Mouse (Mus musculus) stomach, postnatal 0 days (tissue): ENCODE results near the gene Lrg1. TPM values are rescaled to one million over a fixed set of nuclear protein-coding genes. Genes with fewer than 3 reads are reported as not detected.

ENCODE experiments used
- ATAC-seq: fragments of 200-750 bp; cut with Nextera tagmentation; 2 replicates; pipeline ENCODE4 v1.8.0; 2017; ENCODE audit not compliant: low FRiP score, low TSS enrichment
- DNase-seq: peaks from one replicate; pipeline ENCODE4 v3.0.0-alpha.2; 2016; ENCODE audit warnings: low spot score
- H3K27ac ChIP-seq: fragments of 300-500 bp; sonication (generic); replicated peaks from 2 replicates; pipeline ENCODE4 v1.5.1; 2014; ENCODE audit warnings: mild to moderate bottlenecking, control low read depth
- H3K27me3 ChIP-seq: fragments of 300-500 bp; sonication (generic); 2 replicates; pipeline ENCODE4 v1.6.1; 2014; ENCODE audit warnings: low read length; ENCODE audit not compliant: control insufficient read depth, insufficient read depth
- H3K36me3 ChIP-seq: fragments of 300-500 bp; sonication (generic); 2 replicates; pipeline ENCODE4 v1.6.1; 2014; ENCODE audit warnings: low read length, mixed read lengths; ENCODE audit not compliant: control insufficient read depth, insufficient read depth
- H3K4me1 ChIP-seq: fragments of 300-500 bp; sonication (generic); replicated peaks from 2 replicates; pipeline ENCODE4 v1.6.1; 2014; ENCODE audit warnings: antibody characterized with exemption; ENCODE audit not compliant: control insufficient read depth, insufficient read depth
- H3K4me2 ChIP-seq: fragments of 300-500 bp; sonication (generic); replicated peaks from 2 replicates; pipeline ENCODE4 v1.6.1; 2014; ENCODE audit warnings: low read depth, mild to moderate bottlenecking, control low read depth, moderate library complexity
- H3K4me3 ChIP-seq: fragments of 300-500 bp; sonication (generic); 2 replicates; pipeline ENCODE4 v1.5.1; 2014; ENCODE audit warnings: low read depth, low read length, control low read depth
- H3K9ac ChIP-seq: fragments of 300-500 bp; sonication (generic); 2 replicates; pipeline ENCODE4 v1.6.1; 2014; ENCODE audit warnings: mild to moderate bottlenecking, low read length, control low read depth, mixed read lengths
- H3K9me3 ChIP-seq: fragments of 300-500 bp; sonication (generic); 2 replicates; pipeline ENCODE4 v1.6.1; 2016; ENCODE audit warnings: low read length; ENCODE audit not compliant: control insufficient read depth
- CTCF ChIP-seq: IDR thresholded peaks from 2 replicates; pipeline ENCODE4 v1.5.1; 2016; ENCODE audit warnings: antibody characterized with exemption, low read depth, mild to moderate bottlenecking, moderate library complexity
- EP300 ChIP-seq: optimal IDR thresholded peaks from 2 replicates; pipeline ENCODE3; 2016; ENCODE audit warnings: antibody characterized with exemption
- WGBS: fragments of 180-500 bp; shearing (Covaris S2); extraction: QIAGEN DNeasy Blood & Tissue Kit; methylation state at CpG from one replicate; pipeline ENCODE4 v1.1.7; 2014; 5-methylcytosine and 5-hydroxymethylcytosine counted together
- polyA plus RNA-seq: library from polyadenylated mRNA; unstranded; fragments of >200 nt; fragmentation: Nextera tagmentation; extraction: Ambion mirVana; gene quantifications from 2 replicates; pipeline ENCODE4 v1.2.1, GENCODE M21; 2015

Gene Lrg1
- polyA plus RNA-seq, 1 experiment from 2014 or later, result 1.2 TPM

DNA sequence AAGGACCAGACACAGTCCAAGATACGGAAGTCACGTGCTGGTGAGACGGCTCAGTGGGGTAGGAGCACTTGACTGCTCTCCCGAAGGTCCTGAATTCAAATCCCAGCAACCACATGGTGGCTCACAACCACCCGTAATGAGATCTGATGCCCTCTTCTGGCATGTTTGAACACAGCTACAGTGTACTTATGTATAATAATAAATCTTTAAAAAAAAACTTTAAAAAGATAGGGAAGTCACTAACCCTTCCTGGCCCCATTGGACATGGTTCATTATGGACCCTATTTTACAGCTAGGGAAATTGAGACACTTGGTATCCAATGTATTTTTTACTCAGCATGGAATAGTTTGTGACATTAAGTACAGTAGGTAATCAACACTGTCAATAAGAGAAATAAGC, 44.3 kb downstream of the Lrg1 start:
- Histone ChIP-seq H3K4me3 (no peak overlapping the region), H3K36me3 (peaks cover 4% of the 10 kb centered on the region), H3K4me1 (peaks cover 11% of the 10 kb centered on the region), H3K27me3 (no peaks in the 10 kb centered on the region), H3K27ac (no peak overlapping the region), H3K9me3 (no peaks in the 10 kb centered on the region), H3K4me2 (no peak overlapping the region), H3K9ac (no peak overlapping the region)
- WGBS, result 92% methylated on average over 5 of the region's 5 CpGs
- DNase-seq (no peak), ATAC-seq (no peak)
- TF ChIP-seq EP300, result no peak
- 0 out of 2 replicates have a peak, but pooled peaks have one; percentile 8 for TF ChIP-seq CTCF

GRCm38 (mm10) chr17:56074827-56075208, 47.0 kb downstream of the Lrg1 start, which contains the start of gene Ubxn6:
Gene Ubxn6, minus strand, starts transcription at chr17:56075028.
- Histone ChIP-seq H3K27me3 (no peaks in the 10 kb centered on the region), H3K4me2 (peak within 1 kb of the TSS; percentile 69), H3K9ac (peak within 1 kb of the TSS; percentile 91), H3K27ac (peak within 1 kb of the TSS; percentile 99), H3K4me1 (peaks cover 8% of the 10 kb centered on the region), H3K4me3 (peak within 1 kb of the TSS; percentile 74), H3K9me3 (no peaks in the 10 kb centered on the region), H3K36me3 (peaks cover 20% of the 10 kb centered on the region)
- WGBS, result under 1% methylated on average over 35 of the region's 35 CpGs
- DNase-seq (peak; percentile 97), ATAC-seq (peak; percentile 53)
- TF ChIP-seq CTCF (peak; percentile 68), EP300 (peak; percentile 73)

DNA sequence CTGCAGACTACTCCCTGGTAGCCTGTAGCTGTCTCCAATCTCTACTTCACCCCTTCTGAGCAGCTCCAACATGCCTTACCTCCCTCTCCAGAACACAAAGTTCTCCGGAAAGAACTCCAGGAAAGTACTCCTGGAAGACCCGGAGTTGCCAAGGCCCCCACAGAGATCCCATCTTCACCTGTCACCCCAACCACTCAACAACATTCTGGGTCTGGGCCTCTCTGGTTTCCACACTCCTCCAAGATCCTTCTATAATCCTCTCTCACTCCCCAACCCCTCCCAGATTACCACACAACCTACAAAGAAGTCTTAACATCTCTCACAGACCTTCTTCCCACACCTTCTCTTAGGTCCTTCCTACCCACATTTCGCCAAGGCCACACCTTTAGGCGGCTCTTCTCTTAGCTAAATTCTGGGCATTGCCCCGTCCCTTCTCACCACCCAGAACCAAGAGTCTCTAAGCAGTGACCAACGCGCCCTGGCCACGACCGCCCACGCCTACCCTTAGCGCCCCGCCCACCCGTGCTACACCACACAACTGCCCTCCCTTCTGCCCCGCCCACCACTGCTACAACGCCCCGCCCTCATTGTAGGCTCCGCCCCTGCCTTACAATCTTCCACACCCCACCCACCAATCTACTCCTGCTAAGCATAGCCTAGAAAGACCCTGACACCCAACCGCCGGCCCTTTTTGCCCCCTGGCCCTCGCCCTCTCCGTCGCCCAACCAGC, 47.5 kb downstream of the Lrg1 start:
- H3K9me3 ChIP-seq, result no peaks in the 10 kb centered on the region
- H3K4me3 ChIP-seq, result peak overlapping the region; percentile 74
- peak overlapping the region; percentile 69 for H3K4me2 ChIP-seq
- ATAC-seq, result peak; percentile 55
- peak overlapping the region; percentile 99 for H3K27ac ChIP-seq
- peaks cover 8% of the 10 kb centered on the region for H3K4me1 ChIP-seq
- no peak for TF ChIP-seq CTCF
- no peak for TF ChIP-seq EP300
- H3K36me3 ChIP-seq, result peaks cover 26% of the 10 kb centered on the region
- 7% methylated on average over 21 of the region's 22 CpGs for WGBS
- DNase-seq, result peak; percentile 97
- H3K9ac ChIP-seq, result peak overlapping the region; percentile 91
- no peaks in the 10 kb centered on the region for H3K27me3 ChIP-seq

DNA sequence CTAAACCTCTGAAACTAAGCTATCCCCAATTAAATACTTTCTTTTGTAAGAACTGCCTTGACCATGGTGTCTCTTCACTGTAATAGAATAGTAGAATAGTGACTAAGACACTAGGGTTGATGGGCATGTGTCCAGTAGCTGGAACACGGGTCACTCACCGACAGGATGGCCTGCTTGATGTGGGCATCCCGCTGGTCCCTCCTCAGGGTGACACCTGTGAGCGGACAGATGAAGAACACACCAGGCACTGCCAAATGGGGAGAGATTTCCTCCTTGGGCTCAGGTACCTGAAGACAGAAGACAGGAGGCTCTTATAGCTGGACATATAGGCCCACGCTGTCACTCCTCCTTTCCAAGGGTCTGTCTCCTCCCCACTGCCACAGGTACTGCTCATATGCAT, 49.6 kb downstream of the Lrg1 start:
- no peak overlapping the region for H3K4me2 ChIP-seq
- ATAC-seq (no peak), DNase-seq (no peak)
- H3K36me3 ChIP-seq, result peaks cover 41% of the 10 kb centered on the region
- TF ChIP-seq CTCF (no peak), EP300 (no peak)
- no peak overlapping the region for H3K4me3 ChIP-seq
- no peaks in the 10 kb centered on the region for H3K27me3 ChIP-seq
- 90% methylated on average over 5 of the region's 5 CpGs for WGBS
- no peak overlapping the region for H3K27ac ChIP-seq
- H3K9me3 ChIP-seq, result no peaks in the 10 kb centered on the region
- no peak overlapping the region for H3K9ac ChIP-seq
- H3K4me1 ChIP-seq, result peaks cover 8% of the 10 kb centered on the region

DNA sequence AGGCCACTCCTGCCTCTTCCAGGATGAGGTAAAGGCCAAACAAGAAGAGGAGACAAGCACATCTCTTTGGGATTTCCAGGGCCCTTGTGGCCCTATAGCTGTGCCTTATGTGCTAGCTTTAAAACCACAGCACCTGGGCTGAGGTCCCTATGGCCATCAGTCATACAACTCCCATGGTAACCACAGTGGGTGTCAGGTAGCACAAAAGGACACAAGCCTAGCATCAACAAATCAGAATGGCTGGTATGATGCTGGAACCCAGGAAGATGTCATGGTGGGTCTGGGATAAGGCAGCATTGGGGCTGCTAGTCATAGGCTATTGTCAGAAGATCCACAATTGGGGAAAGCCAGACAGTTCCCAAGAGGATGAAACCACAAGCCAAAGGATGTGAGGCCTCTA, 50.7 kb downstream of the Lrg1 start:
- no peak overlapping the region for H3K9ac ChIP-seq
- peaks cover 8% of the 10 kb centered on the region for H3K4me1 ChIP-seq
- H3K36me3 ChIP-seq, result peaks cover 44% of the 10 kb centered on the region
- H3K9me3 ChIP-seq, result no peaks in the 10 kb centered on the region
- H3K27ac ChIP-seq, result no peak overlapping the region
- no peak overlapping the region for H3K4me2 ChIP-seq
- no peak overlapping the region for H3K4me3 ChIP-seq
- DNase-seq, result no peak
- H3K27me3 ChIP-seq, result no peaks in the 10 kb centered on the region
- no peak for TF ChIP-seq CTCF
- no peak for TF ChIP-seq EP300
- no peak for ATAC-seq

Other genes with a start within 250 kb of the Lrg1 start
- 7.3 and 7.5 TPM in 2 replicates for gene Zfp119a, start 243.1 kb downstream of the Lrg1 start, polyA plus RNA-seq
- gene Zfp959, start 229.9 kb downstream of the Lrg1 start, polyA plus RNA-seq, result 7.5 and 7.7 TPM in 2 replicates
- gene Zfp119b, start 172.5 kb downstream of the Lrg1 start, polyA plus RNA-seq, result 4.9 and 5.8 TPM in 2 replicates
- gene Ebi3, start 169.4 kb downstream of the Lrg1 start, polyA plus RNA-seq, result 2.7 and 3.1 TPM in 2 replicates
- 12.5 and 12.6 TPM in 2 replicates for gene Yju2, start 162.9 kb downstream of the Lrg1 start, polyA plus RNA-seq
- gene Shd, start 151.5 kb downstream of the Lrg1 start, polyA plus RNA-seq, result 3.2 and 3.4 TPM in 2 replicates
- 2.7 and 3.5 TPM in 2 replicates for gene Fsd1, start 135.5 kb downstream of the Lrg1 start, polyA plus RNA-seq
- gene Stap2, start 116.4 kb downstream of the Lrg1 start, polyA plus RNA-seq, result 44.2 and 50.6 TPM in 2 replicates
- gene Mpnd, start 116.3 kb downstream of the Lrg1 start, polyA plus RNA-seq, result 28.9 and 34.9 TPM in 2 replicates
- gene Sh3gl1, start 85.4 kb downstream of the Lrg1 start, polyA plus RNA-seq, result 100 and 101 TPM in 2 replicates
- gene Chaf1a, start 81.6 kb downstream of the Lrg1 start, polyA plus RNA-seq, result 4.5 and 5.0 TPM in 2 replicates
- gene Ubxn6, start 47.0 kb downstream of the Lrg1 start, polyA plus RNA-seq, result 43.0 and 45.1 TPM in 2 replicates
- 37.8 and 38.4 TPM in 2 replicates for gene Hdgfl2, start 42.4 kb downstream of the Lrg1 start, polyA plus RNA-seq
- 0.95 and 1.4 TPM in 2 replicates for gene Plin4, start 12.2 kb downstream of the Lrg1 start, polyA plus RNA-seq
- gene Plin5, start 4.4 kb downstream of the Lrg1 start, polyA plus RNA-seq, result 0.48 and 0.65 TPM in 2 replicates
- 0.31 and 0.39 TPM in 2 replicates for gene Sema6b, start 18.3 kb upstream of the Lrg1 start, polyA plus RNA-seq
- gene Tnfaip8l1, start 40.5 kb upstream of the Lrg1 start, polyA plus RNA-seq, result 4.4 and 5.2 TPM in 2 replicates
- 77.0 and 83.0 TPM in 2 replicates for gene Mydgf, start 61.9 kb upstream of the Lrg1 start, polyA plus RNA-seq
- gene Dpp9, start 96.9 kb upstream of the Lrg1 start, polyA plus RNA-seq, result 13.8 and 14.0 TPM in 2 replicates
- gene Fem1a, start 134.8 kb upstream of the Lrg1 start, polyA plus RNA-seq, result 9.6 and 10.0 TPM in 2 replicates
- 4.6 and 6.4 TPM in 2 replicates for gene Ticam1, start 154.8 kb upstream of the Lrg1 start, polyA plus RNA-seq
- gene Plin3, start 170.9 kb upstream of the Lrg1 start, polyA plus RNA-seq, result 65.3 and 67.3 TPM in 2 replicates
- gene Arrdc5, start 178.3 kb upstream of the Lrg1 start, polyA plus RNA-seq, result not detected in 2 replicates
- gene Uhrf1, start 181.3 kb upstream of the Lrg1 start, polyA plus RNA-seq, result 18.4 and 19.5 TPM in 2 replicates
- gene Kdm4b, start 204.1 kb upstream of the Lrg1 start, polyA plus RNA-seq, result 13.5 and 15.0 TPM in 2 replicates